Mouse (Mus musculus) kidney, adult 2 months (tissue): ENCODE results near the gene Mbd5.

Source experiments
- CTCF ChIP-seq: fragments of 200-500 bp; conservative IDR thresholded peaks from 2 replicates; pipeline ENCODE4 v1.5.1; 2011; ENCODE audit warnings: low read depth, mild to moderate bottlenecking, control low read depth, low read length, moderate library complexity, mixed read lengths; ENCODE audit not compliant: insufficient read depth, insufficient read length
- POLR2A ChIP-seq: fragments of 200-500 bp; IDR thresholded peaks from one replicate; pipeline ENCODE4 v1.6.1; 2011; ENCODE audit warnings: low read depth, low read length, control low read depth

- TF ChIP-seq CTCF: no peak
- no peak for TF ChIP-seq POLR2A
Observed at GRCm38 (mm10) chr2:49280496-49280895, 331.2 kb downstream of the Mbd5 start.
